Mouse (Mus musculus) brain, embryonic 14.5 days (tissue): ENCODE data around the gene Pigs. TPM values are rescaled to one million over a fixed set of nuclear protein-coding genes. Genes with fewer than 3 reads are reported as not detected.

Experiments used
- DNase-seq: peaks from one replicate; pipeline ENCODE4 v3.0.0-alpha.2; 2011; ENCODE audit warnings: low read depth
- CTCF ChIP-seq: fragments of 200-500 bp; IDR thresholded peaks from 2 replicates; pipeline ENCODE4 v1.5.1; 2012; ENCODE audit warnings: inconsistent platforms, mild to moderate bottlenecking, moderate library complexity, borderline replicate concordance; ENCODE audit not compliant: insufficient read depth, insufficient read length; ENCODE audit errors: extremely low read depth
- POLR2A ChIP-seq: fragments of 200-500 bp; IDR thresholded peaks from 2 replicates; pipeline ENCODE4 v1.6.1; 2012; ENCODE audit warnings: mild to moderate bottlenecking, inconsistent platforms, borderline replicate concordance; ENCODE audit not compliant: poor library complexity, insufficient read depth, insufficient read length, severe bottlenecking; ENCODE audit errors: extremely low read depth
- polyA plus RNA-seq: library from polyadenylated mRNA; depleted of rRNA; stranded (reverse); fragments of >200 nt; gene quantifications from 2 replicates; pipeline ENCODE4 v1.2.3, GENCODE M21; 2012; rRNA removed

Gene Pigs
- 75.3 and 81.7 TPM in 2 replicates for polyA plus RNA-seq

DNA sequence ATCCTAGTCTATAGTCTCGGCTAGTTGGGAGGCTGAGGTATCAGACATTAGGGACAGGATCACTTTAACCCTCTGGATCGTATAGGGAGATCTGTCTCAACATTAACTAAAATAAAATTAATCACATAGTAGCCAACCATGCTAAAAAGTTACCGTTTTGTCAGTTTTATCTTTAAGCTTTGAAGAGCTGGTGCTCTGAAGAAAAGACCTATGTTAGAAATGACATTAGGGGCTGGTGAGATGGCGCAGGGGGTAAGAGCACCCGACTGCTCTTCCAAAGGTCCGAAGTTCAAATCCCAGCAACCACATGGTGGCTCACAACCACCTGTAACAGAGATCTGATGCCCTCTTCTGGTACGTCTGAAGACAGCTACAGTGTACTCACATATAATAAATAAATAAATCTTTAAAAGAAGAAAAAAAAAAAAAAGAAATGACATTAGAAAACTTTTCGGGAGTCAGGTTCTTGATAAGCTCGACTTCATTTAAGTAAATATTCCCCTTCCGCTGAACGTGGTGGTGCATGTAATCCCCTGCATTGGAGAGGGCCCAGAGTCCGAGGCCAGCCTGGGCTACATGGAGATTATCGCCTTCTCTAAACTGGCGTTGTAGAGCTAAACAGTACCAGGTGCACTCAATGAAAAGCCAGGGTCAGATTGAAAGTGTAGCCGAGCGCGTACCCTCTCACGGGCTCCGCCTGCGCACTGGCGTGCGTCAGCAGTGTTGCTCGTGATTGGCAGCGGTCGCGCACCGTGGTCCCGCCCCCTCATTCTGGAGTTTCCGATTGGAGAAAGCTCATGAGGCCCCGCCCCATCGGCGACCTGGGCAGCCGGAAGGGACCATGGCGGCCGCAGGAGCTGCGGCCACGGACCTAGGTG lies at the start of gene Pigs:
Pigs (plus strand) TSS at position 782 of the 878 bp plus-strand sequence.
- peak; percentile 98 for DNase-seq

DNA sequence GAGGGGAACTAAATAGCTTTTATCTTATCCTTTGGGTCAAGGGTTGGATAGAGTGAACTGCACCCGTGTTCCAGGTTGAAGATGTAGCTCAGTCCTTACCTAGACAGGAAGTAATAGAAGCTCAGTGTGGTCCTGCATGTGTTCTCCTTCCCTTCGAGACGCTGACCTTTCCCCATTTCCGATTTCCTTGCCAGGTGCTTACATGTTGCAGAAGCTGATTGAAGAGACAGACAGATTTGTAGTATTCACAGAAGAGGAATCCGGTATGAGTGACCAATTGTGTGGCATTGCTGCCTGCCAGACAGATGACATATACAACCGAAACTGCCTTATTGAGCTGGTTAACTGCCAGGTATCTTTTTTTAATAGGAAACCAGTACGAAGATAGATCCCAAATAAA lies 49.4 kb upstream of the Pigs start:
- no peak for TF ChIP-seq POLR2A
- TF ChIP-seq CTCF: no peak
- no peak for DNase-seq

More for the DNA sequence above, at the start of gene Pigs:
- TF ChIP-seq POLR2A (peak; percentile 68; the same call in 1 of the 2 replicates), CTCF (no peak)

DNA sequence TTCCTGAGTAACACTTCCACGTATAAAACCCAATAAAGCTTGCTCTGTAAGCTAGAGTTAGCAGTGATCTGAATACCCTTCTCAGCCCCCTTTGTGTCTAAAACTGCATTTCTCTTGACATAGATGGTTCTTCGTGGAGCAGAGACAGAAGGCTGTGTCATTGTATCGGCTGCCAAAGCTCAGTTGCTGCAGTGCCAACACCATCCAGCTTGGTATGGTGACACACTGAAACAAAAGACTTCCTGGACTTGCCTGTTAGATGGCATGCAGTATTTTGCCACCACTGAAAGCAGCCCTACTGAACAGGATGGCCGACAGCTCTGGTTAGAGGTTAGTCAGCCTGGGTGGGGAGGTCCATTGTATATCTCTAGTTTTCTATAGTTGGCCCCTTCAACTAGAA lies 48.6 kb upstream of the Pigs start:
- no peak for TF ChIP-seq POLR2A
- TF ChIP-seq CTCF: no peak
- DNase-seq: peak; percentile 5

DNA sequence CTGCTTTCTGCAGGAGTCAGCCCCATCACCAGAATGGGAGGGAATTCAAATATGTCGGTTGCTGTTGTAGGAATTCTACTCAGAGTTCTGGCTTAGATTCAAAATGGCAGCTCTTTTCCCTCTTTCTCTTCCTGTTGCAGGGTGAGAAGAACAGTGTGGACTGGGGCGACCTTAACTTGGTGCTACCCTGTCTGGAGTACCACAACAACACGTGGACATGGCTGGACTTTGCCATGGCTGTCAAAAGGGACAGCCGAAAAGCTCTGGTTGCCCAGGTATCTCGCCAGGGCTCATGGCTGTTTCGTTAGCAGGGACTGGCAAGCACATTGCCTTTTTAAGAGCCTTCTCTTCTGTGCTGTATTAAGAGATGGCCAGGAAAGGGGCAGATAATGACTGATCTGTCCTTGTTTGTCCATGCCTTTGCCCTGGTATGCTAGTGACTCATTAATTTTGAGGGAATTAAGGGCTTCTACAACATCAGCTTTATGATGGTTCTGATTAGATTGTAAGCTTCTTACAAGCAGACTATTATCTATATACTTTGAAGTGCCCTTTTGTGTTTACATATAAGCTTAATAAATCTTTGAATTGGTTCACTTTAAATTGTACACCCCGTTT lies 39.0 kb upstream of the Pigs start:
- TF ChIP-seq POLR2A (no peak), CTCF (no peak)
- DNase-seq: no peak

DNA sequence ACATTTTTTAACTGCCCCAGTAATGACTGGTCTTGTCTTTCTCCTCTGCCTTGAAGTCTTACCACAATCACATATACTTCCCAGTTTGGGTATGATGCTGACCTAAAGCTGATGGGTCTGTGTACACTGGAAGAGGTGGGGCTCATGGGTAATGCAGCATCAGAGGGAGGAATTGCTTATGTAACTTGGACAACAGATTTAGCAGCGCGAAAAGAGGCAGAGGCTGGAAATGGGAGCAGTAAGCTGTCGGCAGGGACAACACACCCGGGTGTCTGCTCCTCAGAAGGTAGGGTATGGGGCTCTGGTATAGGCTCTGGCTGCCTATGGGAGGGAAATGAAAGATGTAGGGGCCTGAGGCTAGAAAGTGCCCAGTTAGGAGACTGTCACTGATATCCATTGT lies 37.6 kb upstream of the Pigs start, which contains the start of gene BC030499:
BC030499 (plus strand) TSS at position 188 of the 400 bp plus-strand sequence.
- DNase-seq: no peak
- TF ChIP-seq POLR2A: no peak
- TF ChIP-seq CTCF: no peak

DNA sequence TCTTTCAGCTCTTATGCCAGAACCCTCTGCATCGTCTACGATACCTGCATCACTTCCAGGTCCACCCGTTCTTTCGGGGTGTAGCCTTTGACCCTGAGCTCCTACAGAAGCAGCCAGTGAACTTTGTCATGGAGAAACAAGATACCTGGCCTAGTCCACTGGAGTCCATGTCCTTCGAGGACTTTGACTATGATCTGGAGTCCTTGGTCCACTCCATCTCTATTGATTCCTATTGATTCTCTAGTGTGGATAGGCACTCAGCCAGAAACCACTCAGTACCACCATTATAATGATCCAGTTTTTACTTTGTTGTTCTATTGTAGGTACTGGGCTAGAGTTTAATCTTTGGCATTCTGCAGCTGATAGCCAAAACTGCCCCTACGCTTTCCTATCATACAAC lies 33.6 kb upstream of the Pigs start:
- TF ChIP-seq CTCF: no peak
- no peak for TF ChIP-seq POLR2A
- no peak for DNase-seq

DNA sequence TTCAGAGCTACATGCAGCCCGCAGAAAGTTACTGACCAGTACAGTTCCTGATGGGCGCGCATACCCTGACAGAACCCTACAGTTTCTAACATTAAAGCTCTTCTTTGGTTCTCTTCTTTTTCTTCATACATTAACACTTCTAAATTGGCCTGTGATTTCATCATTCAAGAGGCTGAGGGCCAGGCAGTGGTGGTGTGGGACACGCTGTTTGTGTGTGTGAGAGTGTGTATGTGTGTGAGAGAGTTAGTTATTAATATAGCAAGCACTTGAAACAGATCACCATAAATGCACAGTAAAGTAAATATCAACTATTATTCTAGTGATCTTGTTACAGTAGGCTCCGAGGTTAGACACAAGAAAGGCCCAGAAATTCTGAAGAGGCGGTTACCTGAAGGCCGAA lies 27.3 kb upstream of the Pigs start:
- DNase-seq: no peak
- TF ChIP-seq POLR2A (no peak), CTCF (no peak)

DNA sequence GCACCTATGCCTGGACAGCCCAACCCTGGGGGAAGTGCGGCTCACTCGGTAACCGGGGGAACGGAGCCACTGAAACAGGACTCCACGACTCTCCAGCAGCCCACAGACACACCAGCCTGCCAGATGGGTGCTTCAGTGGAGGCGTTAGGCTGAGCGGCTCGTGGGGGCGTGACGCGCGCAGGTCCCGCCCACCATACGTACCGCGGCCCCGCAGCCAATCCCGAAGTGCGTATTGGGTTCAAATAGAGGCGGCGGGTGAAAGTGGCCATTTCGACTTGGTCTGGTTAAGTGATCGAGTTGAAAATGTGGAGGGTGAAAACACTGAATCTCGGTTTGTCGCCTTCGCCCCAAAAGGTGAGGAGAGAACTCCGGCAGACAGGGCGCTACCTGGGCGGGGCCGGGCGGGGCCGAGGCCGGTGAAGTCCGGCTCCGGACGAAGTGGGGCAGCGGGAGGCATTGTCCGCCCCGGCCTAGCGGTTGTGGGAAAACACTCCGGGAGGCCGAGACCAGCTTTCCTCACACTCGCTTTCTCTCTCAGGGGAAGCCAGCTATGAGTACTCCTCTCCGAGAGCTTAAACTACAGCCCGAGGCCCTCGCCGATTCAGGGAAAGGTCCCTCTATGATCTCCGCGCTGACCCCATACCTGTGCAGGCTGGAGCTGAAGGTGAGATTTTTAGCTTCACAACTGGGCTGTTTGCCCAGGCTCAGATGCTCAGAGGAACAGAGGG lies 26.7 kb upstream of the Pigs start, which contains the start of gene Spag5:
Spag5 (plus strand) TSS at position 173 of the 728 bp plus-strand sequence.
- peak; percentile 97 for DNase-seq
- TF ChIP-seq CTCF (no peak), POLR2A (no peak)

DNA sequence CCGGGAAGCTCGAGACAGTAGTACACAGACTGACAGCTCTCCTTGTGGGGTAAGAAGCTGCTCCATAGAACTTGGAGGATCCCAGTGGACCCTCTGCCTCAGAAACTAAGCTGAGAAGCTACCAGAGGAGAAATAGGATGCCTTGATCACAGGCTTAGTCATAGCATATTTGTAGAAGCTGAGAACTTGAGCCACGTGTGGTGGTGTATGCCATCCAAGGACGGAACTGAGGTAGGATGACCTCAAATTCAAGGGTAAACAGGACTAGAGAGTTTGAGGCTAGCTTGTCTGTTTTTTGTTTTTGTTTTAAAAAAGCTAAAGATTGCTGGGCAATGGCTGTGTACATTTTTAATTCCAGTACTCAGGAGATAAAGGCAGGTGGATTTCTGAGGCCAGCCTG lies 22.9 kb upstream of the Pigs start:
- no peak for DNase-seq
- no peak for TF ChIP-seq CTCF
- no peak for TF ChIP-seq POLR2A

DNA sequence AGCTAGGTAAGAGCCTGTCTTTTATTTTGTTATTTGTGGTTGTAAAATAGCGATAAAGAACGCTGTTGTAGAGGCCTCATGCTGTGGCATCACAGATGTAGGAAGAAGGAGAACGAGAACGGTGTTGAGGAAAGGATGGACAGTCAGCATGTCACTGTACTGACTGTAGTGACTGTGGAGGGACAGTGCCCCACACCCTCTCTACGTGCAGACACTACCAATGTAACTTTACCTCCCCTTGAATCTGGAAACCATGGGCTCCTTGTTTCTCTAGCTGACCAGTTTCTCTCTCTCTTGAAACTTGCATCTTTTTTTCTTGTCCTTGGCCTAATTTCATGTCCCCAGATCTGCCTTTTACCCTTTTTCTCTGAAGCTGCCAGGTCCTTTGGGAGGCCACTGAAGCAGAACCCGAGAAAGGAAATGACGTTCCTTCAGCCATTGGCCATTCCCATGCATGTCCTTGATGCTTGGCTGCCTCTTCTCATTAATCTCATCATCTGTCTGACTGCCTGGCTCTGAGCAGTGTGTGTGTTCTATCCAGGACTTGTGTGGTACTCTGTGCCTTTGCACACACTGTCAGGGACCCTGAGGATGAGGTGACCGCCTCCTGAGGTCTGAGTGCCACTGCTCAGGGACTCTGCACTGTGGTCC lies 17.2 kb upstream of the Pigs start:
- TF ChIP-seq POLR2A: no peak
- TF ChIP-seq CTCF: no peak
- DNase-seq: no peak

DNA sequence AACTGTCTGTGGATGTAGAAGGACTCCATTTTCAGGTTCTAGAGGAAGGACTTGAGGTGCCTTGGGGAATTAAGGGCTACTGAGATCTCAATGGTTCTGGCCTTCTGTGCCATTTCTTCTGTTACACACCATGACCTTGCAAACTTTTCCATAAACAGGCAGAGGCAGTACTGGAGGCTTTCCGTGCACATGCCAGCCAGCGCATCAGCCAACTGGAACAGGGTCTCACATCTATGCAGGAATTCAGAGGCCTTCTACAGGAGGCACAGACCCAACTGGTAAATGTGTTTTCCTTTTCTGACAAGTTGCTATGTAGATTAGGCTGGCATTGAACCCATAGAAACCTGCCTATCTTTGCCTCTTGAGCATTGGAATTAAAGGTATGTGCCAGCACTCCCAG lies 14.6 kb upstream of the Pigs start:
- DNase-seq: no peak
- TF ChIP-seq CTCF (no peak), POLR2A (no peak)

DNA sequence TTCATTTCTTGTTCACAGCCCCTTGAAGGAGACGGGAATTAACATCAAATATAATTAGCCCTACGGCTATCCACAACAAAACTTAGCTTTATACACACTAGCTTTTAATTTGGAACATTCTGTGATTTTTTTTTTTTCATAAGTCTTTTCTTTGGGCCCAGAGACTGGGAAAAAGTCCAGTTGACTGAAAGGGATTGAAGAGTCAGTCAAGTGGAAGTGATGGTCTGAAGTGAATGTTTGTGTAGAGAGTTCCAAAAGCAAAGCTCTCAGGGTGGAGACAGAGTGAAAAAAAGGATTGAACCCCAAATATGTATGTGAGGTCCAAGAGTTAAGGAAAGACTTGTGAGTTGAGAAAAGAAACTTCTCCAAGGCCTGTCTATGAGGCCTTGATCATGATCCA lies 9.8 kb upstream of the Pigs start:
- peak; percentile 77 for DNase-seq
- TF ChIP-seq POLR2A (no peak), CTCF (no peak)
